Mouse (Mus musculus) CH12.LX (cell line): ENCODE measurements around the gene Bcr. TPM values are rescaled to one million over a fixed set of nuclear protein-coding genes. Genes with fewer than 3 reads are reported as not detected.

Experiments used
- DNase-seq: peaks from one replicate; pipeline ENCODE4 v3.0.0-alpha.2; 2013; ENCODE audit errors: extremely low read depth
- H3K27ac ChIP-seq: 2 replicates; pipeline ENCODE4 v1.5.1; 2012; ENCODE audit warnings: low read depth, mild to moderate bottlenecking, control low read depth, moderate library complexity; ENCODE audit not compliant: insufficient read depth
- H3K27me3 ChIP-seq: replicated peaks from 2 replicates; pipeline ENCODE3; 2012; ENCODE audit warnings: inconsistent platforms
- H3K36me3 ChIP-seq, 2 experiments: replicated peaks in 1 of 2; 2 replicates each; pipeline versions ENCODE3 to v1.6.1; 2012; ENCODE audit warnings: inconsistent platforms in 1 of 2, low read length in 1 of 2, mild to moderate bottlenecking in 1 of 2, mixed read lengths in 1 of 2, moderate library complexity in 1 of 2; ENCODE audit not compliant: control insufficient read depth in 1 of 2, insufficient read depth in 1 of 2
- H3K4me1 ChIP-seq, 2 experiments: 2 replicates each; pipeline ENCODE4 v1.6.1; 2012; ENCODE audit warnings: inconsistent platforms in 1 of 2, moderate library complexity in 1 of 2; ENCODE audit not compliant: insufficient read depth in 2 of 2, control insufficient read depth in 1 of 2
- H3K4me2 ChIP-seq: 2 replicates; pipeline ENCODE4 v1.6.1; 2012; ENCODE audit warnings: low read depth, mild to moderate bottlenecking, control low read depth; ENCODE audit not compliant: poor library complexity, insufficient read depth, severe bottlenecking
- H3K4me3 ChIP-seq, 3 experiments: fragments of 150-350 bp in 1 of 3; sonication (generic) in 1 of 3; replicated peaks in 1 of 3; 2 replicates each; pipeline versions ENCODE3 to v1.5.1; 2011 to 2012; ENCODE audit warnings: low read depth in 2 of 3, low read length in 2 of 3, mild to moderate bottlenecking in 2 of 3, moderate library complexity in 2 of 3, control low read depth in 1 of 3, improper control_type of control experiment in 1 of 3, inconsistent platforms in 1 of 3, mixed read lengths in 1 of 3; ENCODE audit not compliant: poor library complexity in 1 of 3
- H3K79me2 ChIP-seq: replicated peaks from 2 replicates; pipeline ENCODE4 v1.6.1; 2012; ENCODE audit warnings: mild to moderate bottlenecking, moderate library complexity; ENCODE audit not compliant: control insufficient read depth, poor library complexity, insufficient read depth, severe bottlenecking; ENCODE audit errors: extremely low read depth
- H3K9ac ChIP-seq: 2 replicates; pipeline ENCODE4 v1.6.1; 2012; ENCODE audit warnings: low read depth, mild to moderate bottlenecking, control low read depth, moderate library complexity; ENCODE audit not compliant: insufficient read depth
- H3K9me3 ChIP-seq: replicated peaks from 2 replicates; pipeline ENCODE3; 2012; ENCODE audit warnings: low read length, inconsistent platforms, mixed read lengths
- BHLHE40 ChIP-seq: IDR thresholded peaks from 2 replicates; pipeline ENCODE4 v1.6.1; 2011; ENCODE audit warnings: mild to moderate bottlenecking, low read depth, low read length, improper control_type of control experiment
- CHD2 ChIP-seq: IDR thresholded peaks from 2 replicates; pipeline ENCODE4 v1.6.1; 2011; ENCODE audit warnings: low read length, improper control_type of control experiment
- CTCF ChIP-seq, 2 experiments: IDR thresholded peaks in 1 of 2; conservative IDR thresholded peaks in 1 of 2; 2 replicates each; pipeline ENCODE4 v1.5.1; 2011 to 2012; ENCODE audit warnings: low read depth in 2 of 2, low read length in 2 of 2, improper control_type of control experiment in 1 of 2, inconsistent platforms in 1 of 2, mild to moderate bottlenecking in 1 of 2, moderate library complexity in 1 of 2
- ELF1 ChIP-seq: IDR thresholded peaks from 2 replicates; pipeline ENCODE4 v1.6.1; 2014; ENCODE audit warnings: low read depth, mild to moderate bottlenecking, inconsistent platforms, low read length, improper control_type of control experiment
- ETS1 ChIP-seq: conservative IDR thresholded peaks from 2 replicates; pipeline ENCODE4 v1.6.1; 2012; ENCODE audit warnings: low read depth, mild to moderate bottlenecking, inconsistent platforms, low read length, improper control_type of control experiment, moderate library complexity
- IRF4 ChIP-seq: IDR thresholded peaks from 2 replicates; pipeline ENCODE4 v1.6.1; 2014; ENCODE audit warnings: low read depth, mild to moderate bottlenecking, inconsistent platforms, low read length, improper control_type of control experiment
- JUND ChIP-seq: conservative IDR thresholded peaks from 2 replicates; pipeline ENCODE4 v1.6.1; 2011; ENCODE audit warnings: low read depth, low read length, improper control_type of control experiment
- KAT2A ChIP-seq: IDR thresholded peaks from 2 replicates; pipeline ENCODE4 v1.6.1; 2012; ENCODE audit warnings: low read length, improper control_type of control experiment, inconsistent platforms; ENCODE audit not compliant: insufficient replicate concordance
- MAFK ChIP-seq: IDR thresholded peaks from 2 replicates; pipeline ENCODE4 v1.6.1; 2011; ENCODE audit warnings: low read length, improper control_type of control experiment; ENCODE audit not compliant: insufficient replicate concordance
- MAX ChIP-seq: IDR thresholded peaks from 2 replicates; pipeline ENCODE4 v1.6.1; 2011; ENCODE audit warnings: low read length, improper control_type of control experiment
- MXI1 ChIP-seq: IDR thresholded peaks from 2 replicates; pipeline ENCODE4 v1.6.1; 2011; ENCODE audit warnings: mild to moderate bottlenecking, low read depth, low read length, improper control_type of control experiment
- PAX5 ChIP-seq: IDR thresholded peaks from 2 replicates; pipeline ENCODE4 v1.6.1; 2012; ENCODE audit warnings: low read length, inconsistent platforms, mixed read lengths
- POLR2A ChIP-seq: IDR thresholded peaks from 2 replicates; pipeline ENCODE4 v1.6.1; 2011; ENCODE audit warnings: low read depth, mild to moderate bottlenecking, improper control_type of control experiment, low read length
- POLR2AphosphoS2 ChIP-seq: IDR thresholded peaks from 2 replicates; pipeline ENCODE4 v1.6.1; 2011; ENCODE audit warnings: low read depth, low read length, improper control_type of control experiment
- RCOR1 ChIP-seq: conservative IDR thresholded peaks from 2 replicates; pipeline ENCODE4 v1.6.1; 2012; ENCODE audit warnings: low read depth, mild to moderate bottlenecking, inconsistent platforms, low read length, improper control_type of control experiment
- SMC3 ChIP-seq: IDR thresholded peaks from 2 replicates; pipeline ENCODE4 v1.6.1; 2011; ENCODE audit warnings: low read depth, low read length, improper control_type of control experiment
- TBP ChIP-seq: conservative IDR thresholded peaks from 2 replicates; pipeline ENCODE4 v1.6.1; 2011; ENCODE audit warnings: low read depth, low read length, improper control_type of control experiment
- TCF12 ChIP-seq: IDR thresholded peaks from 2 replicates; pipeline ENCODE4 v1.6.1; 2014; ENCODE audit warnings: low read depth, mild to moderate bottlenecking, inconsistent platforms, low read length, improper control_type of control experiment
- UBTF ChIP-seq: IDR thresholded peaks from 2 replicates; pipeline ENCODE4 v1.6.1; 2012; ENCODE audit warnings: low read depth, mild to moderate bottlenecking, inconsistent platforms, low read length, improper control_type of control experiment, moderate library complexity
- USF1 ChIP-seq: IDR thresholded peaks from 2 replicates; pipeline ENCODE4 v1.6.1; 2014; ENCODE audit warnings: low read depth, mild to moderate bottlenecking, inconsistent platforms, low read length, improper control_type of control experiment
- USF2 ChIP-seq: conservative IDR thresholded peaks from 2 replicates; pipeline ENCODE4 v1.6.1; 2011; ENCODE audit warnings: low read depth, low read length, improper control_type of control experiment
- ZKSCAN1 ChIP-seq: IDR thresholded peaks from 2 replicates; pipeline ENCODE4 v1.6.1; 2012; ENCODE audit warnings: low read depth, inconsistent platforms, low read length, improper control_type of control experiment, borderline replicate concordance
- ZMIZ1 ChIP-seq: IDR thresholded peaks from 2 replicates; pipeline ENCODE4 v1.6.1; 2012; ENCODE audit warnings: low read depth, mild to moderate bottlenecking, inconsistent platforms, low read length, improper control_type of control experiment
- dilution Hi-C: fragments of 300-500 bp; cut with MboI; formaldehyde crosslinking; loops from 2 replicates; pipeline ENCODE4 v1.14.3; 2020; ENCODE audit warnings: low sequenced_read_pairs; ENCODE audit not compliant: extremely low pct_unique_long_range_greater_than_20kb, extremely low pct_ligation_motif_present
- in situ Hi-C: fragments of 300-500 bp; cut with MboI; formaldehyde crosslinking; loops from 3 replicates; pipeline ENCODE4 v1.14.3; 2019; ENCODE audit warnings: low sequenced_read_pairs, low pct_ligation_motif_present, low pct_unique_long_range_greater_than_20kb, mixed read lengths
- polyA plus RNA-seq: library from polyadenylated mRNA; unstranded; fragments of >175 nt; gene quantifications from 2 replicates; pipeline ENCODE4 v1.2.1, GENCODE M21; 2012; ENCODE audit warnings: low read depth; ENCODE audit not compliant: insufficient read length
- total RNA-seq, 2 experiments: library from RNA; depleted of rRNA; stranded (reverse); fragments of 300-350 nt in 1 of 2; fragments of >200 nt in 1 of 2; gene quantifications; 2 replicates each; pipeline ENCODE4 v1.2.3; 2012 to 2014

The Bcr gene
- total and polyA plus RNA-seq, 3 experiments: 4.0 to 22.1 (median 20.0) TPM

GRCm38 (mm10) chr10:75165825-75166481 lies 105.6 kb downstream of the Bcr start:
- dilution Hi-C loops (no loop called here), in situ Hi-C loops (no loop called here)
- H3K9ac ChIP-seq: no peak overlapping the region
- no peak overlapping the region for H3K4me2 ChIP-seq
- no peak for DNase-seq
- no peaks in the 10 kb centered on the region for H3K79me2 ChIP-seq
- H3K27ac ChIP-seq: no peak overlapping the region
- H3K9me3 ChIP-seq: peaks cover 18% of the 10 kb centered on the region
- H3K36me3 ChIP-seq: peaks cover 34 to 93% of the 10 kb centered on the region in 2 experiments
- H3K4me3 ChIP-seq: no peak overlapping the region
- no peak for TF ChIP-seq CTCF (conservative IDR thresholded peaks at IDR 0.05 in 1 of 2, IDR thresholded peaks at IDR 0.05 in 1 of 2; ENCODE audit: low read depth in 2 of 2, low read length in 2 of 2)
- no peak for TF ChIP-seq RCOR1
- TF ChIP-seq PAX5: no peak
- no peak for TF ChIP-seq TCF12
- TF ChIP-seq ZKSCAN1: no peak
- TF ChIP-seq KAT2A: no peak
- no peak for TF ChIP-seq POLR2AphosphoS2
- TF ChIP-seq BHLHE40: no peak
- no peak for TF ChIP-seq UBTF
- H3K27me3 ChIP-seq: no peaks in the 10 kb centered on the region
- peaks cover 0 to 10% of the 10 kb centered on the region in 2 experiments; a peak in 1 of 4 replicates for H3K4me1 ChIP-seq

- Histone ChIP-seq H3K27ac (no peak overlapping the region), H3K9ac (no peak overlapping the region)
- TF ChIP-seq MAFK: no peak
- TF ChIP-seq JUND: no peak
- TF ChIP-seq POLR2A: no peak
- TF ChIP-seq, all 38 proteins: peak for 0
- in situ Hi-C loops (no loop called here), dilution Hi-C loops (no loop called here)
- Histone ChIP-seq H3K4me3 (no peak overlapping the region), H3K4me2 (no peak overlapping the region), H3K36me3 (peaks cover 36 to 96% of the 10 kb centered on the region in 2 experiments), H3K9me3 (peaks cover 18% of the 10 kb centered on the region), H3K4me1 (peaks cover 0 to 10% of the 10 kb centered on the region in 2 experiments; a peak in 1 of 4 replicates), H3K79me2 (no peaks in the 10 kb centered on the region), H3K27me3 (no peaks in the 10 kb centered on the region)
- DNase-seq: no peak
Observed at GRCm38 (mm10) chr10:75166601-75167000, 106.2 kb downstream of the Bcr start.

- Histone ChIP-seq H3K4me1 (peaks cover 0 to 4% of the 10 kb centered on the region in 2 experiments; a peak in 1 of 4 replicates), H3K27me3 (no peaks in the 10 kb centered on the region), H3K9me3 (no peaks in the 10 kb centered on the region), H3K36me3 (peaks cover 31 to 90% of the 10 kb centered on the region in 2 experiments)
- TF ChIP-seq ELF1 (no peak), MAX (no peak), USF1 (no peak), MXI1 (no peak), TBP (no peak), IRF4 (no peak), CHD2 (no peak), USF2 (no peak), ETS1 (no peak), CTCF (conservative IDR thresholded peaks at IDR 0.05 in 1 of 2, IDR thresholded peaks at IDR 0.05 in 1 of 2; ENCODE audit: low read depth in 2 of 2, low read length in 2 of 2) (no peak), ZMIZ1 (no peak), BHLHE40 (no peak), SMC3 (no peak), PAX5 (no peak), POLR2A (no peak)
- TF ChIP-seq, all 38 proteins: peak for 0
- no peak overlapping the region for H3K4me2 ChIP-seq
- no peak overlapping the region for H3K27ac ChIP-seq
- H3K4me3 ChIP-seq: no peak overlapping the region
- H3K9ac ChIP-seq: no peak overlapping the region
- in situ Hi-C loops: no loop called here
- H3K79me2 ChIP-seq: no peaks in the 10 kb centered on the region
- DNase-seq: peak; percentile 44
- dilution Hi-C loops: no loop called here
Observed at GRCm38 (mm10) chr10:75170207-75170850, 109.9 kb downstream of the Bcr start.
